Mouse (Mus musculus) liver, embryonic 12.5 days (tissue): ENCODE results near the gene Galnt3. TPM values are rescaled to one million over a fixed set of nuclear protein-coding genes. Genes with fewer than 3 reads are reported as not detected.

Source experiments
- ATAC-seq: fragments of 200-750 bp; cut with Nextera tagmentation; 2 replicates; pipeline ENCODE4 v1.8.0; 2017; ENCODE audit warnings: moderate number of reproducible peaks, mild to moderate bottlenecking, moderate library complexity
- H3K27ac ChIP-seq: fragments of 300-500 bp; sonication (generic); 2 replicates; pipeline ENCODE4 v1.5.1; 2016; ENCODE audit warnings: mild to moderate bottlenecking
- H3K27me3 ChIP-seq: fragments of 300-500 bp; sonication (generic); replicated peaks from 2 replicates; pipeline ENCODE4 v1.6.1; 2016; ENCODE audit warnings: mild to moderate bottlenecking, moderate library complexity
- H3K36me3 ChIP-seq: fragments of 300-500 bp; sonication (generic); 2 replicates; pipeline ENCODE4 v1.6.1; 2016; ENCODE audit warnings: mild to moderate bottlenecking, moderate library complexity
- H3K4me1 ChIP-seq: fragments of 300-500 bp; sonication (generic); 2 replicates; pipeline ENCODE4 v1.6.1; 2016
- H3K4me2 ChIP-seq: fragments of 300-500 bp; sonication (generic); 2 replicates; pipeline ENCODE4 v1.6.1; 2016; ENCODE audit warnings: mild to moderate bottlenecking, moderate library complexity
- H3K4me3 ChIP-seq: fragments of 300-500 bp; sonication (generic); 2 replicates; pipeline ENCODE4 v1.5.1; 2016; ENCODE audit warnings: mild to moderate bottlenecking, moderate library complexity
- H3K9ac ChIP-seq: fragments of 300-500 bp; sonication (generic); 2 replicates; pipeline ENCODE4 v1.6.1; 2016; ENCODE audit warnings: mild to moderate bottlenecking, moderate library complexity
- H3K9me3 ChIP-seq: fragments of 300-500 bp; sonication (generic); replicated peaks from 2 replicates; pipeline ENCODE4 v1.6.1; 2016; ENCODE audit warnings: mild to moderate bottlenecking, moderate library complexity
- WGBS: fragments of 180-500 bp; shearing (Covaris S2); methylation state at CpG from one replicate; pipeline ENCODE4 v1.1.7; 2016; ENCODE audit not compliant: insufficient replicate concordance; 5-methylcytosine and 5-hydroxymethylcytosine counted together
- polyA plus RNA-seq: library from polyadenylated mRNA; unstranded; fragments of >200 nt; fragmentation: Nextera tagmentation; extraction: Ambion mirVana; gene quantifications from 2 replicates; pipeline ENCODE4 v1.2.1, GENCODE M21; 2016

The Galnt3 gene
- polyA plus RNA-seq, 1 experiment from 2014 or later, result 0.38 TPM

- no peak overlapping the region for H3K4me3 ChIP-seq
- H3K27ac ChIP-seq, result no peak overlapping the region
- no peaks in the 10 kb centered on the region for H3K27me3 ChIP-seq
- H3K36me3 ChIP-seq, result no peaks in the 10 kb centered on the region
- H3K9ac ChIP-seq, result no peak overlapping the region
- ATAC-seq, result no peak
- WGBS, result 65% methylated on average over 9 of the region's 9 CpGs
- no peaks in the 10 kb centered on the region for H3K4me1 ChIP-seq
- no peak overlapping the region for H3K4me2 ChIP-seq
- peaks cover 4% of the 10 kb centered on the region for H3K9me3 ChIP-seq
Measured at GRCm38 (mm10) chr2:66041917-66042419, 82.8 kb downstream of the Galnt3 start.

GRCm38 (mm10) chr2:66041203-66041916 is 83.4 kb downstream of the Galnt3 start:
- Histone ChIP-seq H3K4me3 (no peak overlapping the region), H3K27me3 (no peaks in the 10 kb centered on the region), H3K9ac (no peak overlapping the region), H3K27ac (no peak overlapping the region), H3K4me1 (no peaks in the 10 kb centered on the region), H3K36me3 (no peaks in the 10 kb centered on the region), H3K9me3 (no peaks in the 10 kb centered on the region), H3K4me2 (no peak overlapping the region)
- 85% methylated on average over 21 of the region's 21 CpGs for whole genome bisulfite sequencing
- no peak for ATAC-seq

GRCm38 (mm10) chr2:66040611-66041010 is 84.2 kb downstream of the Galnt3 start:
- H3K9ac ChIP-seq, result no peak overlapping the region
- ATAC-seq, result no peak

GRCm38 (mm10) chr2:66034907-66035679 is 89.7 kb downstream of the Galnt3 start:
- H3K9ac ChIP-seq, result no peak overlapping the region
- no peaks in the 10 kb centered on the region for H3K9me3 ChIP-seq
- no peak for ATAC-seq
- no peak overlapping the region for H3K4me2 ChIP-seq
- 68% methylated on average over 9 of the region's 9 CpGs for WGBS
- H3K4me1 ChIP-seq, result no peaks in the 10 kb centered on the region
- no peaks in the 10 kb centered on the region for H3K36me3 ChIP-seq
- H3K27ac ChIP-seq, result no peak overlapping the region
- no peaks in the 10 kb centered on the region for H3K27me3 ChIP-seq
- no peak overlapping the region for H3K4me3 ChIP-seq

More at GRCm38 (mm10) chr2:66040611-66041010, 84.2 kb downstream of the Galnt3 start:
- Histone ChIP-seq H3K27ac (no peak overlapping the region), H3K4me3 (no peak overlapping the region), H3K27me3 (no peaks in the 10 kb centered on the region), H3K4me2 (no peak overlapping the region), H3K4me1 (no peaks in the 10 kb centered on the region), H3K9me3 (no peaks in the 10 kb centered on the region), H3K36me3 (no peaks in the 10 kb centered on the region)

Other genes with a start within 250 kb of the Galnt3 start
- gene Ttc21b, start 131.6 kb upstream of the Galnt3 start, polyA plus RNA-seq, result 2.9 TPM in 2 replicates